ENCODE assay signal across 19 mouse cellular contexts in genomic region chr10:40665270-40665669, GRCm38 (mm10). TPM values are rescaled to one million over a fixed set of nuclear protein-coding genes. Genes with fewer than 3 reads are reported as not detected.
"Had no signal": no experiment of that assay in that cellular context is flagged by ENCODE, and none has a peak within 500 bp of the region (broad histone marks: within the 10 kb centered on the region; RNA-seq: fewer than 3 reads in every experiment).

No protein-coding gene starts in this region.

- H3K27me3 ChIP-seq: midbrain, embryonic 12.5 days; neural tube, embryonic 12.5 days had no signal

- DNase-seq: lung, adult 18-20 months; lung, embryonic 14.5 days; lung, postnatal 10 days; lung, postnatal 4 days; midbrain, embryonic 14.5 days; right cerebral cortex, postnatal 25 days; right cerebral cortex, postnatal 4 days; spleen, adult 18-20 months; thymus, adult 18-20 months; thymus, postnatal 14 days; thymus, postnatal 36 days had no signal

- H3K4me2 ChIP-seq: lung, embryonic 14.5 days; midbrain, embryonic 12.5 days; neural tube, embryonic 12.5 days had no signal

- H3K27ac ChIP-seq: midbrain, embryonic 10.5 days; midbrain, embryonic 12.5 days; neural tube, embryonic 12.5 days had no signal

- H3K9ac ChIP-seq: lung, embryonic 14.5 days; midbrain, embryonic 12.5 days; neural tube, embryonic 12.5 days had no signal

- H3K4me1 ChIP-seq: midbrain, embryonic 10.5 days; midbrain, embryonic 12.5 days; neural tube, embryonic 12.5 days had no signal

- H3K9me3 ChIP-seq: midbrain, embryonic 10.5 days; midbrain, embryonic 12.5 days; neural tube, embryonic 12.5 days had no signal

- ATAC-seq: midbrain, embryonic 16.5 days had no signal

- H3K36me3 ChIP-seq: midbrain, embryonic 10.5 days; midbrain, embryonic 12.5 days; neural tube, embryonic 12.5 days had no signal

- H3K4me3 ChIP-seq: midbrain, embryonic 10.5 days; midbrain, embryonic 12.5 days; neural tube, embryonic 12.5 days had no signal

RNA-seq across cellular contexts. Expression of gene Mettl24, which starts 17.8 kb away (rescaled TPM):
- total RNA-seq: megakaryocyte, adult 5-6 weeks; megakaryocyte-erythroid progenitor cell, adult 5-6 weeks; monocyte, adult 5-6 weeks; neutrophil, adult 5-6 weeks had no signal

RNA-seq across cellular contexts. Expression of gene Ddo, which starts 35.5 kb away (rescaled TPM):
- total RNA-seq: megakaryocyte, adult 5-6 weeks; megakaryocyte-erythroid progenitor cell, adult 5-6 weeks; monocyte, adult 5-6 weeks had no signal
